Mouse (Mus musculus): Measurements from ENCODE around the gene Apcs. TPM values are rescaled to one million over a fixed set of nuclear protein-coding genes. Genes with fewer than 3 reads are reported as not detected.

The Apcs gene
- 0.80 and 1.4 TPM in 2 replicates for polyA plus RNA-seq (2015; fragmentation: Nextera tagmentation; extraction: Ambion mirVana)

DNA sequence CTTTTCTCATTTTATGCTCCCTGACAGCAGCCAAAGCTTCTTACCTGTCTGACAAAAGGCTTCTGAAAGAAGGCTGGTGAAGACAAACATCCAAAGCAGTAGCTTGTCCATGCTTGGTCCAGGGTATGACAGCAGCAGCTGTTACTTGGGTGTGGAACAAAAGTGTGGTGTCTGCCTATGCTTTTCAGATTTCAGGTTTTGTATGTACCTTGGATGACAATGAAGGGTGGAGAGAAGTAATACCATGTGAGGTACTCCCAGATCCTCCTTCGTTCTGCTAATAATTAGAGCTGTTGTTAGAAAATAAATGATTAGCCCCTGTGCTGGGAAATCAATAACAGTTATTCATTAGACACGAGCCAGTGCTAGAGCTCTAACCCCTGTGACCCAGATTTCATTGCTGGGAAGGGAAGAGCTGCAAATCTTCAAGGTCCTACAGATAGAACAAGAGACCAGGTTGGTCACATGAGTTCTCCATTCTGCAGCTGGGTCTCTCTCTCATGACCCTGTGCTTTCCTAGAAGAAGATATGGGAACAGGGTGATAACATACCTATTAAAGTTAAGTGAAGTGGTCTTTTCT is at the start of gene Apcs:
TSS of gene Apcs (minus strand) at position 265 of the 581 bp plus-strand sequence.

Other genes with a start within 250 kb of the Apcs start
- 0.15 and 0.33 TPM in 2 replicates for gene Crp, start 197.0 kb downstream of the Apcs start, polyA plus RNA-seq (2015; fragmentation: Nextera tagmentation; extraction: Ambion mirVana)
- gene Olfr16, start 55.4 kb upstream of the Apcs start, polyA plus RNA-seq (2015; fragmentation: Nextera tagmentation; extraction: Ambion mirVana) = not detected in 2 replicates
- not detected in 2 replicates for gene Olfr1408, start 242.3 kb upstream of the Apcs start, polyA plus RNA-seq (2015; fragmentation: Nextera tagmentation; extraction: Ambion mirVana)

Data from skeletal muscle tissue, postnatal 0 days (tissue).